Mouse (Mus musculus) lung, postnatal 0 days (tissue): Measurements from ENCODE around the gene Tor1b. TPM values are rescaled to one million over a fixed set of nuclear protein-coding genes. Genes with fewer than 3 reads are reported as not detected.
A peak's percentile ranks its signal among the peaks of the same experiment; 100 is the strongest.
"Not testable (repeated sequence)": the region's sequence is repeated elsewhere in the genome, so short reads cannot be mapped to it uniquely, and the experiment has no call there.

ENCODE experiments used
- ATAC-seq: fragments of 200-750 bp; cut with Nextera tagmentation; 2 replicates; pipeline ENCODE4 v1.8.0; 2017; ENCODE audit warnings: moderate library complexity
- DNase-seq: peaks from one replicate; pipeline ENCODE4 v3.0.0-alpha.2; 2016; ENCODE audit warnings: low spot score
- H3K27ac ChIP-seq: fragments of 300-500 bp; sonication (generic); 2 replicates; pipeline ENCODE4 v1.5.1; 2014; ENCODE audit warnings: antibody characterized with exemption, mild to moderate bottlenecking, low read length, mixed read lengths
- H3K27me3 ChIP-seq: fragments of 300-500 bp; sonication (generic); replicated peaks from 2 replicates; pipeline ENCODE4 v1.6.1; 2014; ENCODE audit warnings: low read length, mixed read lengths; ENCODE audit not compliant: insufficient read depth
- H3K36me3 ChIP-seq: fragments of 300-500 bp; sonication (generic); 2 replicates; pipeline ENCODE4 v1.6.1; 2014; ENCODE audit warnings: low read length, mixed read lengths; ENCODE audit not compliant: insufficient read depth
- H3K4me1 ChIP-seq: fragments of 300-500 bp; sonication (generic); 2 replicates; pipeline ENCODE4 v1.6.1; 2014; ENCODE audit warnings: antibody characterized with exemption, low read depth, low read length, mixed read lengths; ENCODE audit not compliant: insufficient read depth
- H3K4me2 ChIP-seq: fragments of 300-500 bp; sonication (generic); replicated peaks from 2 replicates; pipeline ENCODE4 v1.6.1; 2014; ENCODE audit warnings: low read depth, mild to moderate bottlenecking, low read length, moderate library complexity, mixed read lengths
- H3K4me3 ChIP-seq: fragments of 300-500 bp; sonication (generic); 2 replicates; pipeline ENCODE4 v1.5.1; 2014; ENCODE audit warnings: low read depth, low read length
- H3K9ac ChIP-seq: fragments of 300-500 bp; sonication (generic); replicated peaks from 2 replicates; pipeline ENCODE4 v1.6.1; 2014; ENCODE audit warnings: low read depth, mild to moderate bottlenecking
- H3K9me3 ChIP-seq: fragments of 300-500 bp; sonication (generic); 2 replicates; pipeline ENCODE4 v1.6.1; 2016; ENCODE audit warnings: low read length, mixed read lengths
- CTCF ChIP-seq: IDR thresholded peaks from 2 replicates; pipeline ENCODE4 v1.5.1; 2016; ENCODE audit warnings: antibody characterized with exemption, mild to moderate bottlenecking
- EP300 ChIP-seq: IDR thresholded peaks from 2 replicates; pipeline ENCODE4 v1.6.1; 2016; ENCODE audit warnings: antibody characterized with exemption, mild to moderate bottlenecking, control low read depth
- WGBS: fragments of 180-500 bp; shearing (Covaris S2); extraction: QIAGEN DNeasy Blood & Tissue Kit; methylation state at CpG from one replicate; pipeline ENCODE4 v1.1.7; 2014; 5-methylcytosine and 5-hydroxymethylcytosine counted together
- polyA plus RNA-seq: library from polyadenylated mRNA; unstranded; fragments of >200 nt; fragmentation: Nextera tagmentation; extraction: Ambion mirVana; gene quantifications from 2 replicates; pipeline ENCODE4 v1.2.1, GENCODE M21; 2015

Gene Tor1b
- polyA plus RNA-seq, 1 experiment from 2014 or later, result 23.3 TPM

DNA sequence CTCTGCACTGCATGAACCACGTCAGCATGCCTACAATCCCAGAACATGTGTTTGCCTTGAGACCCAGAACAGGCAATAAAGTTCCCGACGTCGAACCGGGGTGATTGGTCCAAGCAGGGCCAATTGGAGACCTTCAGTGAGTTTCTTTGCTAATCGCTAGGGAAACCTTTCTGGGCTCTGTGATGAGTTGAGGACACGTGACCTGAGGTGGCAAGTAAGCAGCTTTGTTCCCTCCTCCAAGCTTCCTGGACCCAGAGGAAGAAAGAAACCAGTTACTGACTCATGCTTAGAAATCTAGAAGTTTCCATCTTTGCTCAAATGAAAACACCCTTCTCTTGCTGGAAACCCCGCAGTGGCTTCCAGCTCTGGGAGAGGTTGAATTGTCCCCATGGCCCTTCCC, 39.7 kb upstream of the Tor1b start:
- Histone ChIP-seq H3K4me3 (no peak overlapping the region), H3K36me3 (no peaks in the 10 kb centered on the region), H3K9ac (no peak overlapping the region), H3K4me1 (peaks cover 11% of the 10 kb centered on the region; the same call in 1 of the 2 replicates), H3K9me3 (no peaks in the 10 kb centered on the region), H3K27me3 (no peaks in the 10 kb centered on the region), H3K27ac (peak overlapping the region; percentile 47), H3K4me2 (no peak overlapping the region)
- DNase-seq (no peak), ATAC-seq (no peak)
- TF ChIP-seq CTCF (no peak), EP300 (no peak)
- WGBS, result 78% methylated on average over 8 of the region's 8 CpGs

DNA sequence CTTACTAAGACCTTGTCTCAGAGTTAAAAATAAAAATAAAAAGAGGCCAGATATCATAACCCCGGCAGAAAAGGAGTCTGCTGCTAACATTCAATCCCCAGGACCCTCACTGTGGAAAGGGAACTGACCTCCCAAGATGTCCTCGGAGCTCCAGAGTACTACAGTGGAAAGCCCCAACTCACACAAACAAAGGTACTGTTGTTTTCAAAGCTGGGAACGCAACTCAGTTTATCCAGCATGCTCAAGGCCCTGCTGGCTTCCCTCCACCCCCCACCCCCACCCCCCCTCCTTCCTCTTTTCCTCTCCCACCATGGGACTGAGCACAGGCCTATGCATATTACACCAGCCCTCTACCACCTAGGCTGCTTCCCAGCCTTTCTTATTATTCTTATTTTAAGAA, 37.9 kb upstream of the Tor1b start:
- ATAC-seq, result no peak
- no peak for TF ChIP-seq EP300
- TF ChIP-seq CTCF, result no peak
- Histone ChIP-seq H3K9me3 (no peaks in the 10 kb centered on the region), H3K9ac (no peak overlapping the region), H3K36me3 (no peaks in the 10 kb centered on the region), H3K27me3 (no peaks in the 10 kb centered on the region), H3K4me3 (no peak overlapping the region), H3K4me1 (peaks cover 15% of the 10 kb centered on the region), H3K4me2 (no peak overlapping the region), H3K27ac (no peak overlapping the region)
- 63% methylated on average over 3 of the region's 3 CpGs for WGBS
- no peak for DNase-seq

- DNase-seq (no peak), ATAC-seq (no peak)
- H3K27me3 ChIP-seq, result no peaks in the 10 kb centered on the region
- H3K27ac ChIP-seq, result no peak overlapping the region
- WGBS, result 86% methylated on average over 5 of the region's 5 CpGs
- no peak overlapping the region for H3K4me2 ChIP-seq
- TF ChIP-seq CTCF (no peak), EP300 (no peak)
- peaks cover 15% of the 10 kb centered on the region for H3K4me1 ChIP-seq
- H3K4me3 ChIP-seq, result no peak overlapping the region
- H3K9me3 ChIP-seq, result no peaks in the 10 kb centered on the region
- H3K36me3 ChIP-seq, result no peaks in the 10 kb centered on the region
- H3K9ac ChIP-seq, result no peak overlapping the region
These were observed 37.4 kb upstream of the Tor1b start for GRCm38 (mm10) chr2:30915376-30915775.

DNA sequence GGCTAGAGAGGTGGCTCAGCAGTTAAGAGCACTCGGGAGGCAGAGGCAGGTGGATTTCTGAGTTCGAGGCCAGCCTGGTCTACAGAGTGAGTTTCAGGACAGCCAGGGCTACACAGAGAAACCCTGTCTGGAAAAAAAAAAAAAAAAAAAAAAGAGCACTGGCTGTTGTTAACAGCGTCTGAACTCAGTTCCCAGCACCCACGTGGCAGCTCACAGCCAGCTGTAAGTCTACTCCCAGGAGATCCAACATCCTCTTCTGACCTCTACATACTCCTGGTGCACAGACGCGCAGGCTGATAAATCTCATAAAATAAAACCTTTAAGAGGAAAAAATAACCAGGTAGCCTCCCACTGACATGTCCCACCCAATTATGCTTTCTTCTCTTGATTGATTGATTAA, 36.8 kb upstream of the Tor1b start:
- 83% methylated on average over 6 of the region's 6 CpGs for WGBS
- H3K27me3 ChIP-seq, H3K9me3 ChIP-seq, H3K27ac ChIP-seq, ATAC-seq, H3K4me2 ChIP-seq, DNase-seq, H3K36me3 ChIP-seq, H3K9ac ChIP-seq, H3K4me3 ChIP-seq: not testable (repeated sequence)
- peaks cover 15% of the 10 kb centered on the region for H3K4me1 ChIP-seq

DNA sequence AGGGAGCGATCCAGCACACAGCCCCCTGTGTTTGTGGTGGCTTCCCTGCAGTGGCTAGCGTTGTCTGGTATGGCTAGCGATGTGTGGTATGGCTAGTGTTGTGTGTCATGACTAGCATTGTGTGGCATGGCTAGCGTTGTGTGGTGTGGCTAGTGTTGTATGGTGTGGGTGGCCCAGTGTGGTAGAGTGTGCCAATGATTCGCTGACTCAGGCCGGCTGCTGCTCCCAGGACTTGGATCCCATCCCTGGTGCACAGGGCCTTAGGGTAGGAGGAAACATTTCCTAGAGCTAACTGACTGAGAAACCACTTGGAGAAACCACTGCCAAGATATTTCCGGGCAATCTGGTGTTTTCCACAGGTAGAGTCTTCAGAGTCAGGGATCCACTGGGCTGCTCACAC, 35.1 kb upstream of the Tor1b start:
- H3K4me2 ChIP-seq, result no peak overlapping the region
- WGBS, result 78% methylated on average over 7 of the region's 7 CpGs
- no peak overlapping the region for H3K9ac ChIP-seq
- no peaks in the 10 kb centered on the region for H3K27me3 ChIP-seq
- TF ChIP-seq EP300, result no peak
- no peak for TF ChIP-seq CTCF
- H3K9me3 ChIP-seq, result no peaks in the 10 kb centered on the region
- H3K4me3 ChIP-seq, result no peak overlapping the region
- H3K27ac ChIP-seq, result 0 out of 2 replicates have a peak overlapping the region, but pooled peaks have one; percentile 14
- DNase-seq (no peak), ATAC-seq (no peak)
- no peaks in the 10 kb centered on the region for H3K36me3 ChIP-seq
- H3K4me1 ChIP-seq, result peaks cover 14% of the 10 kb centered on the region

DNA sequence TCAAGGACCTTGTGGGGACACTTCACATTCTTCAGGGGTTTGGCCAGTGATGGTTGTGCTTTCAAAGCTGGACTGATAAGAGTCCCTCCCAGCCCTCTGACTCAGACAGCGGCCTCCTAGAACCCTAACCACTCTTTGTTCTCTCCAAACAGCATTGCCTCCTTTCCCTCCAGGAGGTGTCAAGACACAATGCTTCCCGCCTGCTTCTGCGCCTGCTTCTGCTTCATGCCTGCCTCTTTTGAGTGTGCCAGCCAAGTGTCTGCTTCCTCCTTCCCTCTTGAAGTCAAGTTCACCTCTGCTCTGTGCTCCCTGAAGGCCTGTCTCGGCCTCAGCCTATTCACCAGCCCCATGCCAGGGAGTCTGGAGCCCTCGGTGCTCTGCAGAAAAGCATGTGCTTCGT, 34.6 kb upstream of the Tor1b start:
- Histone ChIP-seq H3K27me3 (no peaks in the 10 kb centered on the region), H3K36me3 (no peaks in the 10 kb centered on the region), H3K9ac (no peak overlapping the region), H3K27ac (peak overlapping the region; percentile 14; the same call in 1 of the 2 replicates), H3K4me1 (peaks cover 9% of the 10 kb centered on the region), H3K9me3 (no peaks in the 10 kb centered on the region), H3K4me3 (no peak overlapping the region), H3K4me2 (no peak overlapping the region)
- 48% methylated on average over 6 of the region's 6 CpGs for WGBS
- ATAC-seq (peak; percentile 44), DNase-seq (peak; percentile 34)
- TF ChIP-seq CTCF, result no peak
- no peak for TF ChIP-seq EP300

DNA sequence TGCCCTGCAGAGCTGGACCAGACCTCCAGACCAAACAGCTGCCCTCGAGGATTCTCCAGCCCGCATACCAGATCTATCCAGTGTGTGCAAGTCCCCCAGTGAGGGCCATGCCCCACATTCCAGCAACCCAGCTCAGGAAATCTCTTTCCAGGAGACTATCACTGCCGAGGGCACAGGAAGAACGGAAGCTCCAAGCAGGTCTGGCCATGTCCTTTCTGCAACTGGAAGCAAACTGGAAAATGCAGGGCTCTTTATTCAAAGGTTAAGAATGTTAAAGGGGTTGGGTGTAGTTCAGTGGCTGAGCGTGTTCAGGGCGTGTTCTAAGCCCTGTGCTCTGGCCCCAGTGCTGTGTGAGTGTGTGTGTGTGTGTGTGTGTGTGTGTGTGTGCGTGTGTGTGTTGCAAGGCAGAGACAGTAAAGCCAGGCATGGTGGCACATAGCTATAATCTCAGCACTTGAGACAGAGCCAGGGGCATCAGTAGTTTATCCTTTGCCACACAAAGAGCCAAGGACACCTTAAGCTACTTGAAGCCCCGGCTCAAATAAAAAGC, 33.9 kb upstream of the Tor1b start:
- WGBS, result 26% methylated on average over 8 of the region's 8 CpGs
- H3K4me3 ChIP-seq, result no peak overlapping the region
- DNase-seq (peak; percentile 59), ATAC-seq (peak; percentile 66)
- H3K4me2 ChIP-seq, result no peak overlapping the region
- H3K9me3 ChIP-seq, result no peaks in the 10 kb centered on the region
- peaks cover 5% of the 10 kb centered on the region for H3K4me1 ChIP-seq
- no peaks in the 10 kb centered on the region for H3K36me3 ChIP-seq
- no peak overlapping the region for H3K9ac ChIP-seq
- H3K27me3 ChIP-seq, result no peaks in the 10 kb centered on the region
- peak overlapping the region; percentile 47; the same call in 1 of the 2 replicates for H3K27ac ChIP-seq
- TF ChIP-seq CTCF, result no peak
- TF ChIP-seq EP300, result no peak
